11 mouse cellular contexts compared by ENCODE assay signal in genomic region chr4:62629905-62630304, GRCm38 (mm10).
DNase-seq lines count a peak whose midpoint lies in the region; ATAC-seq and TF ChIP-seq lines count a peak whose summit lies in the region.
"Had no signal": no experiment of that assay in that cellular context is flagged by ENCODE, and none has a peak within 500 bp of the region (broad histone marks: within the 10 kb centered on the region; RNA-seq: fewer than 3 reads in every experiment).

No protein-coding gene starts in this region.

- no peak overlapping the region for H3K9ac ChIP-seq in hindbrain, postnatal 0 days (replicated peaks; ENCODE audit: low read length)
- H3K9ac ChIP-seq: liver, embryonic 13.5 days had no signal

- H3K4me2 ChIP-seq in hindbrain, postnatal 0 days (ENCODE audit: low read depth, low read length): no peak overlapping the region
- H3K4me2 ChIP-seq: liver, embryonic 13.5 days had no signal

- TF ChIP-seq CTCF in hindbrain, postnatal 0 days (IDR thresholded peaks at IDR 0.05; ENCODE audit: low read depth): no peak

- no peak for DNase-seq in hindbrain, embryonic 10.5 days (ENCODE audit: low spot score)
- no peak for DNase-seq in hindbrain, postnatal 0 days (ENCODE audit: low spot score)
- peak; percentile 64 to 68 for DNase-seq in spleen, adult 18-20 months
- no peak for DNase-seq in right cerebral cortex, postnatal 14 days
- no peak for DNase-seq in cerebellum, adult 9-10 months
- DNase-seq in testis, postnatal 14 days (ENCODE audit: low spot score): no peak
- DNase-seq: liver, embryonic 13.5 days had no signal

- H3K36me3 ChIP-seq in hindbrain, embryonic 10.5 days: peaks cover 14% of the 10 kb centered on the region; the same call in 1 of the 2 replicates
- no peaks in the 10 kb centered on the region for H3K36me3 ChIP-seq in hindbrain, postnatal 0 days (ENCODE audit: insufficient read depth, low read length)
- H3K36me3 ChIP-seq: liver, embryonic 13.5 days had no signal

- H3K4me1 ChIP-seq in hindbrain, embryonic 10.5 days (replicated peaks): peaks cover 75% of the 10 kb centered on the region
- peaks cover 8% of the 10 kb centered on the region for H3K4me1 ChIP-seq in hindbrain, postnatal 0 days (ENCODE audit: insufficient read depth, low read length)

- H3K4me3 ChIP-seq in hindbrain, embryonic 10.5 days: no peak overlapping the region
- H3K4me3 ChIP-seq in hindbrain, postnatal 0 days (ENCODE audit: low read length): no peak overlapping the region
- H3K4me3 ChIP-seq: erythroblast, embryonic 14.5 days; liver, embryonic 13.5 days had no signal

- WGBS in hindbrain, embryonic 10.5 days: 48% methylated on average over 4 of the region's 4 CpGs
- WGBS in hindbrain, postnatal 0 days: 69% methylated on average over 4 of the region's 4 CpGs

- no peaks in the 10 kb centered on the region for H3K27me3 ChIP-seq in hindbrain, embryonic 10.5 days (ENCODE audit: insufficient read depth, poor library complexity, severe bottlenecking)
- no peaks in the 10 kb centered on the region for H3K27me3 ChIP-seq in hindbrain, postnatal 0 days (ENCODE audit: insufficient read depth, low read length)
- H3K27me3 ChIP-seq: liver, embryonic 13.5 days had no signal

- peak overlapping the region; percentile 60 for H3K27ac ChIP-seq in hindbrain, embryonic 10.5 days
- H3K27ac ChIP-seq in hindbrain, postnatal 0 days: no peak overlapping the region
- H3K27ac ChIP-seq: liver, embryonic 13.5 days had no signal

- H3K9me3 ChIP-seq in hindbrain, embryonic 10.5 days: no peaks in the 10 kb centered on the region
- H3K9me3 ChIP-seq in hindbrain, postnatal 0 days (ENCODE audit: low read length): no peaks in the 10 kb centered on the region
- H3K9me3 ChIP-seq: liver, embryonic 13.5 days had no signal

- no peak for ATAC-seq in hindbrain, postnatal 0 days
- peak; percentile 73 for ATAC-seq in CD4-positive, CD25-positive, alpha-beta regulatory T cell, adult 4 months
- peak; percentile 60 for ATAC-seq in hematopoietic stem cell, adult 5-6 weeks (replicated peaks in 1 of 2; ENCODE audit: insufficient read depth in 1 of 2, low FRiP score in 2 of 2, low TSS enrichment in 1 of 2, low read depth in 1 of 2, poor library complexity in 2 of 2, severe bottlenecking in 2 of 2)
- ATAC-seq: intestine, postnatal 0 days had no signal

Comparison
In these comparisons a context has a peak if more than half of its experiments do, and no peak if none do; other contexts are left out.
1. DNase-seq: peak in spleen, adult 18-20 months (2 of 2); none in hindbrain, embryonic 10.5 days (single experiment), hindbrain, postnatal 0 days (single experiment), right cerebral cortex, postnatal 14 days (single experiment), cerebellum, adult 9-10 months (single experiment) and testis, postnatal 14 days (single experiment).